Mouse (Mus musculus) T-cell, adult 2 months (primary cell): ENCODE results near the gene Cox10.

Experiments used
- DNase-seq: peaks from one replicate; pipeline ENCODE4 v3.0.0; 2022; ENCODE audit warnings: low spot score

The Cox10 gene

DNA sequence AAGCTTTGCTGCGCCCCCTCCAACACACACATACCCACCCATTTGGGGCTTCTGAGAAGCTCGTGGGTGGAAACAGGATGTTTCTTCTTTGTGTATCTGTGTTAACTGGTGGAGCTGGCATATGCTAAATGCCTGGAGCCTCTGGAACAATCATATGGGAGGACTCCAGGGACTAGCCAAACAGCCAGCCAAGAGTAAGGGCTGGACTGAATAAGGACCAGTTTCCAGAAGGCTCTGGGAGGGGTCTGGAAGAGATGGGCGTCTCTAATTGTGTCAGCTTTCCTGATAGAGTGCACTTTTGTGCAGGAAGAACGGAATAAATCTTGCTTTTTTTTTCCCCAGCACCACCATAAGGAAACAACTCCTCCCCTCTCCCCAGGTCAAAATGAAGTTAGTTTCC, 165.3 kb downstream of the Cox10 start:
- DNase-seq = no peak
